Mouse (Mus musculus) kidney, embryonic 15.5 days (tissue): ENCODE results near the gene Irgm1. TPM values are rescaled to one million over a fixed set of nuclear protein-coding genes. Genes with fewer than 3 reads are reported as not detected.

ENCODE experiments used
- ATAC-seq: fragments of 200-750 bp; cut with Nextera tagmentation; replicated peaks from 2 replicates; pipeline ENCODE4 v1.8.0; 2017; ENCODE audit warnings: moderate TSS enrichment; ENCODE audit not compliant: low FRiP score
- H3K27ac ChIP-seq: fragments of 300-500 bp; sonication (generic); 2 replicates; pipeline ENCODE4 v1.5.1; 2015; ENCODE audit warnings: mild to moderate bottlenecking, inconsistent platforms
- H3K27me3 ChIP-seq: fragments of 300-500 bp; sonication (generic); 2 replicates; pipeline ENCODE4 v1.6.1; 2015; ENCODE audit warnings: inconsistent platforms
- H3K36me3 ChIP-seq: fragments of 300-500 bp; sonication (generic); 2 replicates; pipeline ENCODE4 v1.6.1; 2015; ENCODE audit warnings: inconsistent platforms
- H3K4me1 ChIP-seq: fragments of 300-500 bp; sonication (generic); 2 replicates; pipeline ENCODE4 v1.6.1; 2015; ENCODE audit warnings: inconsistent platforms
- H3K4me2 ChIP-seq: fragments of 300-500 bp; sonication (generic); 2 replicates; pipeline ENCODE4 v1.6.1; 2015; ENCODE audit warnings: moderate library complexity, mild to moderate bottlenecking, inconsistent platforms
- H3K4me3 ChIP-seq: fragments of 300-500 bp; sonication (generic); replicated peaks from 2 replicates; pipeline ENCODE4 v1.5.1; 2015; ENCODE audit warnings: mild to moderate bottlenecking, inconsistent platforms
- H3K9ac ChIP-seq: fragments of 300-500 bp; sonication (generic); 2 replicates; pipeline ENCODE4 v1.6.1; 2015; ENCODE audit warnings: mild to moderate bottlenecking, inconsistent platforms
- H3K9me3 ChIP-seq: fragments of 300-500 bp; sonication (generic); replicated peaks from 2 replicates; pipeline ENCODE4 v1.6.1; 2016; ENCODE audit warnings: inconsistent platforms
- WGBS: fragments of 180-500 bp; shearing (Covaris S2); methylation state at CpG from one replicate; pipeline ENCODE4 v1.1.7; 2015; ENCODE audit warnings: mixed read lengths; 5-methylcytosine and 5-hydroxymethylcytosine counted together
- polyA plus RNA-seq: library from polyadenylated mRNA; unstranded; fragments of >200 nt; fragmentation: Nextera tagmentation; extraction: Ambion mirVana; gene quantifications from 2 replicates; pipeline ENCODE4 v1.2.1, GENCODE M21; 2015

Irgm1 gene
- polyA plus RNA-seq, 1 experiment from 2014 or later: 15.2 TPM

- no peak for ATAC-seq
- 50% methylated on average over 10 of the region's 10 CpGs for WGBS
- H3K27ac ChIP-seq: peak overlapping the region; percentile 45; the same call in 1 of the 2 replicates
Observed at GRCm38 (mm10) chr11:48873591-48874290, 2.3 kb upstream of the Irgm1 start.

GRCm38 (mm10) chr11:48872695-48873300, 1.3 kb upstream of the Irgm1 start:
- peaks cover 43% of the 10 kb centered on the region for H3K4me1 ChIP-seq
- H3K9ac ChIP-seq: 0 out of 2 replicates have a peak overlapping the region, but pooled peaks have one; percentile 53
- no peaks in the 10 kb centered on the region for H3K36me3 ChIP-seq
- no peaks in the 10 kb centered on the region for H3K27me3 ChIP-seq
- H3K4me3 ChIP-seq: no peak overlapping the region
- WGBS: 71% methylated on average over 7 of the region's 7 CpGs
- ATAC-seq: 0 out of 2 replicates have a peak, but pooled peaks have one; percentile 5
- no peaks in the 10 kb centered on the region for H3K9me3 ChIP-seq
- H3K27ac ChIP-seq: peak overlapping the region; percentile 76
- peak overlapping the region; percentile 74; the same call in 1 of the 2 replicates for H3K4me2 ChIP-seq

More at GRCm38 (mm10) chr11:48873591-48874290, 2.3 kb upstream of the Irgm1 start:
- H3K9ac ChIP-seq: no peak overlapping the region
- no peaks in the 10 kb centered on the region for H3K36me3 ChIP-seq
- no peaks in the 10 kb centered on the region for H3K27me3 ChIP-seq
- no peak overlapping the region for H3K4me3 ChIP-seq
- H3K4me1 ChIP-seq: peaks cover 43% of the 10 kb centered on the region
- H3K4me2 ChIP-seq: no peak overlapping the region
- H3K9me3 ChIP-seq: no peaks in the 10 kb centered on the region

DNA sequence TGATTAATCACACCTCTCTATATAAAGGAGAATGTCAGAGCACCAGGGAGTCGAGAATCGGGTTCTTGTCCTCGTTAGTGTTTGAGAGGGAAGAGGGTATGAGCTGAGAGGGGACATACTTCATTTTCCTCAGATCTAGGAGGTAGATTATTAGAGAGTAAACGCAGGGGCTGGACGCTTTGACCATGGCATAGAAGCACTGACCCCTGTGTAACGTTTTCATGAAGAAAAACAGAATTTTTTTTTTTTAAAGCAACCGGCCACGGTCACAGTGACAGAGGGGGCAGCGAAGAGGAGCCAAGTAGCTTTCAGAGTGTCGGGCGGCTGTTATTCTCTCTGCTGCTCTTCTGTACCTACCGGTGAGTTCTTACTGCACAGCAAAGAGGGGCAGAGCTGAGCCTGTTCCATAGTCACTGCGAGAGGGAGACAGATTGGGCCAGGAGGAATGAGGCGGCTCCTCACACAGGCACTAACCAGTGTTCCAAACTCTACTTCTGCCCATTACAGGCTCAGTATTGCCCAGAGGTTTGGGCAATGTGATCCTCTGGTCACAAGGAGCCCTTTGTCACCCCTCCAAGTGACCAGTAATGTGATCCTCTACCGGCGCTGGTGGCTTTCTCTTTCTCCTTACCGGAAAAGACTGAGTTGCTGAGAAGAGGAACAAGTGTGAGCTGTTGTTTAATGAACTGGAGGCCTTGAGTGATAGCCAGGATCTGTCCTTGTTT, 496 bp upstream of the Irgm1 start:
- Histone ChIP-seq H3K4me1 (peaks cover 43% of the 10 kb centered on the region), H3K27ac (peak overlapping the region; percentile 76), H3K4me3 (peak overlapping the region; percentile 43), H3K36me3 (no peaks in the 10 kb centered on the region), H3K4me2 (peak overlapping the region; percentile 74), H3K9ac (peak overlapping the region; percentile 53), H3K27me3 (no peaks in the 10 kb centered on the region), H3K9me3 (no peaks in the 10 kb centered on the region)
- 0 out of 2 replicates have a peak, but pooled peaks have one; percentile 22 for ATAC-seq
- 5% methylated on average over 17 of the region's 17 CpGs for WGBS

GRCm38 (mm10) chr11:48870781-48871180, 702 bp downstream of the Irgm1 start:
- Histone ChIP-seq H3K36me3 (peaks cover 11% of the 10 kb centered on the region), H3K4me2 (peak overlapping the region; percentile 74), H3K27ac (peak overlapping the region; percentile 76), H3K27me3 (no peaks in the 10 kb centered on the region), H3K9me3 (no peaks in the 10 kb centered on the region), H3K4me3 (peak overlapping the region; percentile 43), H3K9ac (peak overlapping the region; percentile 53), H3K4me1 (peaks cover 43% of the 10 kb centered on the region)
- 33% methylated on average over 7 of the region's 7 CpGs for WGBS
- no peak for ATAC-seq

GRCm38 (mm10) chr11:48869380-48870110, 1.9 kb downstream of the Irgm1 start:
- 59% methylated on average over 7 of the region's 7 CpGs for WGBS
- ATAC-seq: 0 out of 2 replicates have a peak, but pooled peaks have one; percentile 19

DNA sequence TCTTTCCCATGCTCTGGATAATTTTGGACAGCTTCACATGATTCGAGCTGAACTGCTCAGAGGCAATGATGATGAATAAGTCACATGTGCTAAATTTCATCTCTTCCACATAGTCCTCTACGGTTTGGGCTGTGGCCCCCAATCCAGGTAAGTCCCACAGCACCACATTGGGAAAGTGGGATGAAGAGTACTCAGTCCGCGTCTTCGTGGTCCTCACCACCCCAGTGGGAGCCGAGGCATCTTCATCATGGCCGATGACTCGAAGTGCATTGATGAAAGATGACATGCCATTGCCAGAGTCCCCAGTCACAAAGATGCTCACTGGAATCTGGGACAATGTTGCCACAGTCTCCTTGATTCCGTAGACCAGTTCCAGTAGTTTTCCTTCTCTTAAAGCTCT, 5.0 kb downstream of the Irgm1 start:
- ATAC-seq: no peak
- H3K9me3 ChIP-seq: no peaks in the 10 kb centered on the region
- H3K4me3 ChIP-seq: no peak overlapping the region
- no peak overlapping the region for H3K9ac ChIP-seq
- peaks cover 21% of the 10 kb centered on the region for H3K4me1 ChIP-seq
- H3K27ac ChIP-seq: no peak overlapping the region
- H3K4me2 ChIP-seq: no peak overlapping the region
- 97% methylated on average over 9 of the region's 9 CpGs for WGBS
- peaks cover 19% of the 10 kb centered on the region for H3K36me3 ChIP-seq
- H3K27me3 ChIP-seq: no peaks in the 10 kb centered on the region

More at GRCm38 (mm10) chr11:48869380-48870110, 1.9 kb downstream of the Irgm1 start:
- peaks cover 18% of the 10 kb centered on the region for H3K36me3 ChIP-seq
- H3K4me3 ChIP-seq: peak overlapping the region; percentile 43
- H3K4me2 ChIP-seq: peak overlapping the region; percentile 74
- no peaks in the 10 kb centered on the region for H3K27me3 ChIP-seq
- peak overlapping the region; percentile 16; the same call in 1 of the 2 replicates for H3K9ac ChIP-seq
- H3K4me1 ChIP-seq: peaks cover 43% of the 10 kb centered on the region
- peak overlapping the region; percentile 63; the same call in 1 of the 2 replicates for H3K27ac ChIP-seq
- H3K9me3 ChIP-seq: no peaks in the 10 kb centered on the region

DNA sequence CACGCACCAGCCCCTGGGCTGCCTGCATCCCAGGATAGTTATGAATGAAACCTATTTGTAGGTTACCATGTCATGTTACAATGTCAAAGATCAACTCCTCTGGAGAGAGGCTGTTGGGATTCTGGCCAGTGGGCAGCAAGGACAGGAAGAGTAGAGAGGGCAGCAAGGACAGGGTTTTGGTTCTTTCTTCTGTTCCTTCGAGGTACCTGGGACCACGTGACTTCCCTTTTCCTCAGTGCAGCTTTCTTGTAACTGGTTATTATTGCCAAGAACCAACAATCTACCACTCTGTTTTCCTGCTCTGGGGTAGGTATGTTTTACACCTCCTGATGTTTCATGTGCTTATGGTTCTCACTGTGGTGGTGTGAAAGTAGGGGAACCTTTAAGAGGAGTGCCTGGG, 7.7 kb downstream of the Irgm1 start:
- Histone ChIP-seq H3K9me3 (no peaks in the 10 kb centered on the region), H3K27me3 (peaks cover 15% of the 10 kb centered on the region), H3K27ac (no peak overlapping the region), H3K9ac (no peak overlapping the region), H3K4me1 (peaks cover 2% of the 10 kb centered on the region; the same call in 1 of the 2 replicates), H3K4me2 (no peak overlapping the region), H3K36me3 (peaks cover 19% of the 10 kb centered on the region), H3K4me3 (no peak overlapping the region)
- 92% methylated on average over 3 of the region's 3 CpGs for WGBS
- ATAC-seq: no peak

- Histone ChIP-seq H3K36me3 (peaks cover 19% of the 10 kb centered on the region), H3K27me3 (peaks cover 15% of the 10 kb centered on the region), H3K27ac (no peak overlapping the region), H3K9me3 (no peaks in the 10 kb centered on the region), H3K9ac (no peak overlapping the region), H3K4me2 (no peak overlapping the region), H3K4me1 (peaks cover 11% of the 10 kb centered on the region), H3K4me3 (no peak overlapping the region)
- whole genome bisulfite sequencing: 90% methylated on average over 1 of the region's 1 CpGs
- ATAC-seq: no peak
Observed at GRCm38 (mm10) chr11:48862784-48863319, 8.6 kb downstream of the Irgm1 start.

GRCm38 (mm10) chr11:48859014-48859413, 12.5 kb downstream of the Irgm1 start:
- Histone ChIP-seq H3K4me1 (peaks cover 34% of the 10 kb centered on the region), H3K36me3 (no peaks in the 10 kb centered on the region), H3K4me3 (peak overlapping the region; percentile 58), H3K27ac (no peak overlapping the region; the same call in 1 of the 2 replicates), H3K9me3 (no peaks in the 10 kb centered on the region), H3K4me2 (peak overlapping the region; percentile 82), H3K9ac (no peak overlapping the region), H3K27me3 (peaks cover 15% of the 10 kb centered on the region)
- ATAC-seq: no peak
- WGBS: 0% methylated on average over 6 of the region's 6 CpGs

DNA sequence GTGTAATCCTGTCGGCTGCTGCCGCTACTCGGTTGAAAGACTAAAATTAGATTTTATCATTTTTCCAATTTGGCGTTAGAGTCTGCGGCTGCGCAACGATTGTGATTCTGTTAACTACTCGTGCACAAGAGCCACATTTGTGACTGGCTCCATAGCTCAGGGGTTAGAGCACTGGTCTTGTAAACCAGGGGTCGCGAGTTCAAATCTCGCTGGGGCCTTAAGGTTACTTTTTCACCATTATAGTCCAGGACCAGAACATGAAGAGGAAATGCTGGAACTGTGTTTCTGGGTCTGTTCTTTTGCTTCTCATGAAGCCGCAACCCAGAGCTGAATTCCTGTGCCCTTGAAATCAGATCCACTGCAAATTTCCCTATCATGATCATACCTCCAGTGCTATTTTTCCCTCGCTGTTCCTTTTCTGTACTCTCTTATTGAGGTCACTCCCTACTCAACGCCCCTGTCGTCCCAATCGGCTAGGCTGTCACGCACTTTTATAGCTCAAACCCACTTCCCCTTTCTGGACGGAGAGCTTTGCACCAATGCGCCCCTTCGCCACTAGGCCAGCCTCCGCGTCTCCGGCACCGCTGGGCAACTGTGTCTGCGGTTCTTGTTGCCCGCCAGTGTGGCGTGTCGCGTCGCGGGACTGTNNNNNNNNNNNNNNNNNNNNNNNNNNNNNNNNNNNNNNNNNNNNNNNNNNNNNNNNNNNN, 17.9 kb downstream of the Irgm1 start:
- Histone ChIP-seq H3K27ac (peak overlapping the region; percentile 66), H3K9ac (peak overlapping the region; percentile 57), H3K4me3 (peak overlapping the region; percentile 58), H3K36me3 (no peaks in the 10 kb centered on the region), H3K27me3 (peaks cover 12% of the 10 kb centered on the region), H3K4me1 (peaks cover 46% of the 10 kb centered on the region), H3K4me2 (peak overlapping the region; percentile 82), H3K9me3 (no peaks in the 10 kb centered on the region)
- peak; percentile 49 for ATAC-seq
- WGBS: under 1% methylated on average over 31 of the region's 31 CpGs
